Mouse (Mus musculus): ENCODE data around the gene Atp2a2. TPM values are rescaled to one million over a fixed set of nuclear protein-coding genes. Genes with fewer than 3 reads are reported as not detected.
A peak's percentile ranks its signal among the peaks of the same experiment; 100 is the strongest.
"Not testable (repeated sequence)": the region's sequence is repeated elsewhere in the genome, so short reads cannot be mapped to it uniquely, and the experiment has no call there.

Atp2a2 gene
- total and polyA plus RNA-seq, 3 experiments, result 61.6 to 158 (median 80.9) TPM

DNA sequence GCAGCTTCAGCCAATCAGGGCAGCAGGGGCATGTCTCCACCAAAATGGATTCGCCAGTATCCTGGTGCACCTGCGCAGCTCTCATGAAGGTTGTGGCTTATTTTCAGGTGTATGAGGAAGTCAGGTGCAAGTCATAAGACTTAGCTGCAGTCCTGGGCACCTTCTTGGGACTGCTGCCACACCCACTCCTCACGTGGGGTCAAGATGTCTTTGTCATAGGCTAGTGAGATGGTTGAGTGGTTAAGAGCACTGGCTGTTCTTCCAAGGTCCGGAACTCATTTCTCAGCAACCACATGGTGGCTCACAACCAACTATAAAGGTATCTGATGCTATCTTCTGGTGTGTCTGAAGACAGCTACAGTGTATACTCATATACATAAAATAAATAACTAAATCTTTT is 81.3 kb downstream of the Atp2a2 start:
- H3K9me3 ChIP-seq (replicated peaks; ENCODE audit: low read length); H3K9ac ChIP-seq (ENCODE audit: insufficient read depth, low read depth); H3K27ac ChIP-seq (ENCODE audit: insufficient read depth, low read depth); in situ Hi-C loops (cut with MboI; ENCODE audit: low pct_ligation_motif_present, low pct_unique_long_range_greater_than_20kb, low sequenced_read_pairs); H3K4me2 ChIP-seq (ENCODE audit: insufficient read depth, low read depth, poor library complexity, severe bottlenecking); H3K27me3 ChIP-seq (replicated peaks); H3K36me3 ChIP-seq (replicated peaks in 1 of 2; ENCODE audit: control insufficient read depth in 1 of 2, insufficient read depth in 1 of 2, low read length in 1 of 2); dilution Hi-C loops (cut with MboI; ENCODE audit: extremely low pct_ligation_motif_present, extremely low pct_unique_long_range_greater_than_20kb, low sequenced_read_pairs); H3K4me3 ChIP-seq (replicated peaks in 1 of 3; ENCODE audit: low read depth in 2 of 3, low read length in 2 of 3, poor library complexity in 1 of 3): not testable (repeated sequence)
- Histone ChIP-seq H3K4me1 (ENCODE audit: control insufficient read depth in 1 of 2, insufficient read depth in 2 of 2) (peaks cover 6 to 20% of the 10 kb centered on the region in 2 experiments; a peak in 3 of 4 replicates), H3K79me2 (replicated peaks; ENCODE audit: control insufficient read depth, extremely low read depth, insufficient read depth, poor library complexity, severe bottlenecking) (peaks cover 13% of the 10 kb centered on the region)
- TF ChIP-seq POLR2A (IDR thresholded peaks at IDR 0.05; ENCODE audit: low read depth, low read length), result peak; percentile 32; the same call in 1 of the 2 replicates
- peak; percentile 63 for TF ChIP-seq USF1 (IDR thresholded peaks at IDR 0.05; ENCODE audit: low read depth, low read length)
- TF ChIP-seq NRF1 (IDR thresholded peaks at IDR 0.05; ENCODE audit: low read depth, low read length), result peak; percentile 28; the same call in 1 of the 2 replicates
- TF ChIP-seq MAX (IDR thresholded peaks at IDR 0.05; ENCODE audit: low read length), result peak; percentile 67; the same call in 1 of the 2 replicates
- TF ChIP-seq USF2 (conservative IDR thresholded peaks at IDR 0.05; ENCODE audit: low read depth, low read length), result peak; percentile 54
- DNase-seq (ENCODE audit: extremely low read depth), result peak; percentile 70

GRCm38 (mm10) chr5:122415465-122415864 is 86.6 kb downstream of the Atp2a2 start:
- H3K27me3 ChIP-seq (replicated peaks), result no peaks in the 10 kb centered on the region
- H3K27ac ChIP-seq (ENCODE audit: insufficient read depth, low read depth), result no peak overlapping the region
- in situ Hi-C loops (cut with MboI; ENCODE audit: low pct_ligation_motif_present, low pct_unique_long_range_greater_than_20kb, low sequenced_read_pairs) (no loop called here), dilution Hi-C loops (cut with MboI; ENCODE audit: extremely low pct_ligation_motif_present, extremely low pct_unique_long_range_greater_than_20kb, low sequenced_read_pairs) (no loop called here)
- no peak overlapping the region for H3K4me3 ChIP-seq (replicated peaks in 1 of 3; ENCODE audit: low read depth in 2 of 3, low read length in 2 of 3, poor library complexity in 1 of 3)
- TF ChIP-seq IRF4 (IDR thresholded peaks at IDR 0.05; ENCODE audit: low read depth, low read length) (no peak), ZKSCAN1 (IDR thresholded peaks at IDR 0.05; ENCODE audit: borderline replicate concordance, low read depth, low read length) (no peak), CTCF (conservative IDR thresholded peaks at IDR 0.05 in 1 of 2, IDR thresholded peaks at IDR 0.05 in 1 of 2; ENCODE audit: low read depth in 2 of 2, low read length in 2 of 2) (no peak), ZC3H11A (IDR thresholded peaks at IDR 0.05; ENCODE audit: low read depth, low read length) (no peak), TBP (conservative IDR thresholded peaks at IDR 0.05; ENCODE audit: low read depth, low read length) (no peak), SIN3A (IDR thresholded peaks at IDR 0.05; ENCODE audit: low read length) (no peak), E2F4 (IDR thresholded peaks at IDR 0.05; ENCODE audit: insufficient replicate concordance, low read depth, low read length) (no peak), ZMIZ1 (IDR thresholded peaks at IDR 0.05; ENCODE audit: low read depth, low read length) (no peak), NELFE (IDR thresholded peaks at IDR 0.05; ENCODE audit: low read depth, low read length) (no peak), MAX (IDR thresholded peaks at IDR 0.05; ENCODE audit: low read length) (no peak), MAFK (IDR thresholded peaks at IDR 0.05; ENCODE audit: insufficient replicate concordance, low read length) (no peak), KAT2A (IDR thresholded peaks at IDR 0.05; ENCODE audit: insufficient replicate concordance, low read length) (no peak), ETS1 (conservative IDR thresholded peaks at IDR 0.05; ENCODE audit: low read depth, low read length) (no peak), EP300 (IDR thresholded peaks at IDR 0.05; ENCODE audit: low read length) (no peak), MYC (IDR thresholded peaks at IDR 0.05; ENCODE audit: low read depth, low read length) (no peak), MAZ (IDR thresholded peaks at IDR 0.05; ENCODE audit: low read depth, low read length) (no peak), POLR2AphosphoS2 (IDR thresholded peaks at IDR 0.05; ENCODE audit: low read depth, low read length) (no peak), MEF2A (IDR thresholded peaks at IDR 0.05; ENCODE audit: borderline replicate concordance, low read depth, low read length) (no peak)
- no peak for DNase-seq (ENCODE audit: extremely low read depth)
- H3K4me1 ChIP-seq (ENCODE audit: control insufficient read depth in 1 of 2, insufficient read depth in 2 of 2), result peaks cover 0 to under 1% of the 10 kb centered on the region in 2 experiments; a peak in 1 of 4 replicates
- H3K36me3 ChIP-seq (replicated peaks in 1 of 2; ENCODE audit: control insufficient read depth in 1 of 2, insufficient read depth in 1 of 2, low read length in 1 of 2), result peaks cover 0 to 2% of the 10 kb centered on the region in 2 experiments
- H3K4me2 ChIP-seq (ENCODE audit: insufficient read depth, low read depth, poor library complexity, severe bottlenecking), result no peak overlapping the region
- H3K9ac ChIP-seq (ENCODE audit: insufficient read depth, low read depth), result no peak overlapping the region
- no peaks in the 10 kb centered on the region for H3K9me3 ChIP-seq (replicated peaks; ENCODE audit: low read length)
- H3K79me2 ChIP-seq (replicated peaks; ENCODE audit: control insufficient read depth, extremely low read depth, insufficient read depth, poor library complexity, severe bottlenecking), result no peaks in the 10 kb centered on the region

All from CH12.LX (cell line).